Mouse (Mus musculus): ENCODE results near the gene Notch3. TPM values are rescaled to one million over a fixed set of nuclear protein-coding genes. Genes with fewer than 3 reads are reported as not detected.
"Not testable (repeated sequence)": the region's sequence is repeated elsewhere in the genome, so short reads cannot be mapped to it uniquely, and the experiment has no call there.

Gene Notch3
- 0.20 and 0.26 TPM in 2 replicates for polyA plus RNA-seq (2015; fragmentation: Nextera tagmentation; extraction: Ambion mirVana)

GRCm38 (mm10) chr17:32166687-32167086, at the start of gene Notch3:
Gene Notch3, minus strand, starts transcription at chr17:32166852.
- H3K4me3 ChIP-seq (ENCODE audit: low read depth, low read length), result peak within 1 kb of the TSS; percentile 48
- H3K36me3 ChIP-seq (replicated peaks; ENCODE audit: insufficient read depth, low read length), result no peaks in the 10 kb centered on the region
- DNase-seq (peak; percentile 39), ATAC-seq (no peak)
- no peaks in the 10 kb centered on the region for H3K9me3 ChIP-seq (ENCODE audit: low read length)
- peak within 1 kb of the TSS; percentile 80 for H3K4me2 ChIP-seq (ENCODE audit: low read depth, low read length)
- H3K9ac ChIP-seq (replicated peaks), result peak within 1 kb of the TSS; percentile 3; the same call in 1 of the 2 replicates
- 7% methylated on average over 39 of the region's 39 CpGs for WGBS (ENCODE audit: insufficient replicate concordance)
- H3K27me3 ChIP-seq (ENCODE audit: insufficient read depth, low read length), result peaks cover 55% of the 10 kb centered on the region
- no peak for TF ChIP-seq EP300 (IDR thresholded peaks at IDR 0.05; ENCODE audit: low read depth)
- no peak for TF ChIP-seq CTCF (IDR thresholded peaks at IDR 0.05; ENCODE audit: low read depth)
- H3K4me1 ChIP-seq (ENCODE audit: insufficient read depth), result peaks cover 26% of the 10 kb centered on the region
- H3K27ac ChIP-seq (ENCODE audit: low read depth), result no peak within 1 kb of the TSS

GRCm38 (mm10) chr17:32215587-32215986, 48.9 kb upstream of the Notch3 start:
- 78% methylated on average over 4 of the region's 4 CpGs for WGBS (ENCODE audit: insufficient replicate concordance)
- not testable (repeated sequence) for ATAC-seq; DNase-seq; H3K27ac ChIP-seq (ENCODE audit: low read depth); H3K4me3 ChIP-seq (ENCODE audit: low read depth, low read length); H3K4me1 ChIP-seq (ENCODE audit: insufficient read depth); H3K4me2 ChIP-seq (ENCODE audit: low read depth, low read length); H3K27me3 ChIP-seq (ENCODE audit: insufficient read depth, low read length); H3K9ac ChIP-seq (replicated peaks); H3K9me3 ChIP-seq (ENCODE audit: low read length)
- peaks cover 89% of the 10 kb centered on the region for H3K36me3 ChIP-seq (replicated peaks; ENCODE audit: insufficient read depth, low read length)
- TF ChIP-seq CTCF (IDR thresholded peaks at IDR 0.05; ENCODE audit: low read depth), result peak; percentile 52

- not testable (repeated sequence) for H3K4me3 ChIP-seq (ENCODE audit: low read depth, low read length); DNase-seq; H3K9me3 ChIP-seq (ENCODE audit: low read length); H3K27ac ChIP-seq (ENCODE audit: low read depth); H3K4me2 ChIP-seq (ENCODE audit: low read depth, low read length); H3K27me3 ChIP-seq (ENCODE audit: insufficient read depth, low read length); ATAC-seq; H3K4me1 ChIP-seq (ENCODE audit: insufficient read depth); H3K9ac ChIP-seq (replicated peaks)
- H3K36me3 ChIP-seq (replicated peaks; ENCODE audit: insufficient read depth, low read length), result peaks cover 91% of the 10 kb centered on the region
- WGBS (ENCODE audit: insufficient replicate concordance), result 94% methylated on average over 6 of the region's 6 CpGs
Measured at GRCm38 (mm10) chr17:32211554-32211953, 44.9 kb upstream of the Notch3 start.

GRCm38 (mm10) chr17:32209752-32210151, 43.1 kb upstream of the Notch3 start:
- ATAC-seq, result no peak

GRCm38 (mm10) chr17:32209144-32209543, 42.5 kb upstream of the Notch3 start:
- Histone ChIP-seq H3K4me2 (ENCODE audit: low read depth, low read length) (no peak overlapping the region), H3K27ac (ENCODE audit: low read depth) (no peak overlapping the region), H3K9ac (replicated peaks) (no peak overlapping the region), H3K9me3 (ENCODE audit: low read length) (no peaks in the 10 kb centered on the region), H3K27me3 (ENCODE audit: insufficient read depth, low read length) (no peaks in the 10 kb centered on the region), H3K4me1 (ENCODE audit: insufficient read depth) (no peaks in the 10 kb centered on the region), H3K4me3 (ENCODE audit: low read depth, low read length) (no peak overlapping the region), H3K36me3 (replicated peaks; ENCODE audit: insufficient read depth, low read length) (peaks cover 90% of the 10 kb centered on the region)
- DNase-seq (no peak), ATAC-seq (no peak)
- TF ChIP-seq EP300 (IDR thresholded peaks at IDR 0.05; ENCODE audit: low read depth) (no peak), CTCF (IDR thresholded peaks at IDR 0.05; ENCODE audit: low read depth) (no peak)
- 79% methylated on average over 6 of the region's 6 CpGs for WGBS (ENCODE audit: insufficient replicate concordance)

More at GRCm38 (mm10) chr17:32209752-32210151, 43.1 kb upstream of the Notch3 start:
- peaks cover 91% of the 10 kb centered on the region for H3K36me3 ChIP-seq (replicated peaks; ENCODE audit: insufficient read depth, low read length)
- DNase-seq, result peak; percentile 66
- no peaks in the 10 kb centered on the region for H3K27me3 ChIP-seq (ENCODE audit: insufficient read depth, low read length)
- H3K4me1 ChIP-seq (ENCODE audit: insufficient read depth), result no peaks in the 10 kb centered on the region
- H3K9ac ChIP-seq (replicated peaks), result no peak overlapping the region
- H3K4me3 ChIP-seq (ENCODE audit: low read depth, low read length), result no peak overlapping the region
- 45% methylated on average over 3 of the region's 3 CpGs for WGBS (ENCODE audit: insufficient replicate concordance)
- TF ChIP-seq CTCF (IDR thresholded peaks at IDR 0.05; ENCODE audit: low read depth) (peak; percentile 84), EP300 (IDR thresholded peaks at IDR 0.05; ENCODE audit: low read depth) (no peak)
- no peak overlapping the region for H3K27ac ChIP-seq (ENCODE audit: low read depth)
- no peak overlapping the region for H3K4me2 ChIP-seq (ENCODE audit: low read depth, low read length)
- H3K9me3 ChIP-seq (ENCODE audit: low read length), result no peaks in the 10 kb centered on the region

- 88% methylated on average over 5 of the region's 5 CpGs for WGBS (ENCODE audit: insufficient replicate concordance)
- DNase-seq (no peak), ATAC-seq (no peak)
- Histone ChIP-seq H3K4me1 (ENCODE audit: insufficient read depth) (no peaks in the 10 kb centered on the region), H3K9me3 (ENCODE audit: low read length) (no peaks in the 10 kb centered on the region), H3K36me3 (replicated peaks; ENCODE audit: insufficient read depth, low read length) (peaks cover 90% of the 10 kb centered on the region), H3K4me3 (ENCODE audit: low read depth, low read length) (no peak overlapping the region), H3K27ac (ENCODE audit: low read depth) (no peak overlapping the region), H3K27me3 (ENCODE audit: insufficient read depth, low read length) (no peaks in the 10 kb centered on the region), H3K9ac (replicated peaks) (no peak overlapping the region), H3K4me2 (ENCODE audit: low read depth, low read length) (no peak overlapping the region)
- TF ChIP-seq EP300 (IDR thresholded peaks at IDR 0.05; ENCODE audit: low read depth) (no peak), CTCF (IDR thresholded peaks at IDR 0.05; ENCODE audit: low read depth) (no peak)
Measured at GRCm38 (mm10) chr17:32207586-32208245, 41.1 kb upstream of the Notch3 start.

Data from liver, postnatal 0 days (tissue).